Mouse (Mus musculus): ENCODE measurements around the gene Arhgap15. TPM values are rescaled to one million over a fixed set of nuclear protein-coding genes. Genes with fewer than 3 reads are reported as not detected.
A peak's percentile ranks its signal among the peaks of the same experiment; 100 is the strongest.

Arhgap15 gene
- polyA plus RNA-seq, 1 experiment from 2014 or later, result 0.20 TPM

DNA sequence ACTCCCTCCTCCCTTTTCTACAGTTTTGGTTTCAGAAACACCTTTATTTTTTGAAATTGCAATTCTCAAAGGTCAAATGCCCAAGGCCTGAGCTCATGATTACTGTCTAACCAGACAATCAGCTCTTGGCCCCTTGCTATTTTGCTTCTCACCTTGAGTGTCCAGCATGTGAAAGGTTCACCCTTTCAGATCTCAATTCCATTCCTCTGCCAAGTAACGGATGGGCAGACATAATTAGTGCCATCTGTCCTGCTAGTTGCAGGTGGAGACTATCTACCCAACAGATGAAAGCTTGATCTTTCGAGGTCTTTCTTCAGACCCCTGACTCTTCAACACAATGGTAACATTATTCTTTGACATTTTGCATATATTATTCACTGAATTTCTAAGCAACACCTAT is 509.3 kb downstream of the Arhgap15 start:
- Histone ChIP-seq H3K27ac (ENCODE audit: low read depth, low read length) (no peak overlapping the region), H3K36me3 (ENCODE audit: control insufficient read depth, insufficient read depth, low read length) (no peaks in the 10 kb centered on the region), H3K9ac (ENCODE audit: low read length) (no peak overlapping the region), H3K4me3 (ENCODE audit: low read depth, low read length) (no peak overlapping the region), H3K4me2 (ENCODE audit: low read depth, low read length, severe bottlenecking) (no peak overlapping the region), H3K4me1 (replicated peaks; ENCODE audit: control insufficient read depth, insufficient read depth, low read length) (no peaks in the 10 kb centered on the region), H3K9me3 (ENCODE audit: control insufficient read depth, low read length) (no peaks in the 10 kb centered on the region), H3K27me3 (ENCODE audit: control insufficient read depth, insufficient read depth, low read length) (no peaks in the 10 kb centered on the region)
- ATAC-seq (replicated peaks; ENCODE audit: low FRiP score) (no peak), DNase-seq (ENCODE audit: low spot score) (no peak)
- 71% methylated on average over 2 of the region's 2 CpGs for WGBS

GRCm38 (mm10) chr2:44271455-44272346 is 523.1 kb downstream of the Arhgap15 start:
- WGBS, result 42% methylated on average over 17 of the region's 17 CpGs
- Histone ChIP-seq H3K27ac (ENCODE audit: low read depth, low read length) (no peak overlapping the region), H3K9me3 (ENCODE audit: control insufficient read depth, low read length) (no peaks in the 10 kb centered on the region), H3K4me3 (ENCODE audit: low read depth, low read length) (no peak overlapping the region), H3K9ac (ENCODE audit: low read length) (0 out of 2 replicates have a peak overlapping the region, but pooled peaks have one; percentile 2), H3K4me2 (ENCODE audit: low read depth, low read length, severe bottlenecking) (no peak overlapping the region), H3K36me3 (ENCODE audit: control insufficient read depth, insufficient read depth, low read length) (no peaks in the 10 kb centered on the region), H3K4me1 (replicated peaks; ENCODE audit: control insufficient read depth, insufficient read depth, low read length) (0 out of 2 replicates have a peak, but pooled peaks cover 3% of the 10 kb centered on the region), H3K27me3 (ENCODE audit: control insufficient read depth, insufficient read depth, low read length) (no peaks in the 10 kb centered on the region)
- peak; percentile 71 for ATAC-seq (replicated peaks; ENCODE audit: low FRiP score)
- DNase-seq (ENCODE audit: low spot score), result no peak

GRCm38 (mm10) chr2:44272606-44273005 is 524.0 kb downstream of the Arhgap15 start:
- Histone ChIP-seq H3K27ac (ENCODE audit: low read depth, low read length) (no peak overlapping the region), H3K4me2 (ENCODE audit: low read depth, low read length, severe bottlenecking) (no peak overlapping the region), H3K4me3 (ENCODE audit: low read depth, low read length) (no peak overlapping the region), H3K4me1 (replicated peaks; ENCODE audit: control insufficient read depth, insufficient read depth, low read length) (0 out of 2 replicates have a peak, but pooled peaks cover 3% of the 10 kb centered on the region), H3K36me3 (ENCODE audit: control insufficient read depth, insufficient read depth, low read length) (no peaks in the 10 kb centered on the region), H3K27me3 (ENCODE audit: control insufficient read depth, insufficient read depth, low read length) (no peaks in the 10 kb centered on the region), H3K9ac (ENCODE audit: low read length) (no peak overlapping the region), H3K9me3 (ENCODE audit: control insufficient read depth, low read length) (no peaks in the 10 kb centered on the region)
- WGBS, result 47% methylated on average over 13 of the region's 13 CpGs
- ATAC-seq (replicated peaks; ENCODE audit: low FRiP score), result peak; percentile 60; the same call in 1 of the 2 replicates
- no peak for DNase-seq (ENCODE audit: low spot score)

DNA sequence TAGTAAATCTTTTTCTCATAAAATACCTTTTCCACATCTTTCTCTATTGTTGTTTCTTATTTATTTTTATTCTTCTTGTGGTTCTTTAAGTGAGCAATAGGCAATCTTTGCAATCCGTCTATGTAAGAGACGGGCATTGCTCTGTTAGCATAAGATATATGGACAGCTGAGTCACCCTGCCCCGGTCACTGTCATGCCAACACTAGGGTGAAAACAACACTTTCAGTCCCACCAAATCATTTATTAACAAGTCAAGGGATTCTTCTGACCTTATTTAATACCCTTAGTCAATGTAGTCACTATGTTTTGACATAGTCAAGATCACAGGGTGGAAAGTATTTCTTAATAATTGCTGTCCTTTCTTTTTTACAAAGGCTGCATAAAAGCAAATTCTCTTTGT is 525.8 kb downstream of the Arhgap15 start:
- no peaks in the 10 kb centered on the region for H3K27me3 ChIP-seq (ENCODE audit: control insufficient read depth, insufficient read depth, low read length)
- no peaks in the 10 kb centered on the region for H3K9me3 ChIP-seq (ENCODE audit: control insufficient read depth, low read length)
- no peak overlapping the region for H3K4me3 ChIP-seq (ENCODE audit: low read depth, low read length)
- no peak for ATAC-seq (replicated peaks; ENCODE audit: low FRiP score)
- WGBS, result 84% methylated on average over 3 of the region's 3 CpGs
- no peak overlapping the region for H3K4me2 ChIP-seq (ENCODE audit: low read depth, low read length, severe bottlenecking)
- no peak overlapping the region for H3K9ac ChIP-seq (ENCODE audit: low read length)
- no peaks in the 10 kb centered on the region for H3K36me3 ChIP-seq (ENCODE audit: control insufficient read depth, insufficient read depth, low read length)
- no peak for DNase-seq (ENCODE audit: low spot score)
- 0 out of 2 replicates have a peak, but pooled peaks cover 3% of the 10 kb centered on the region for H3K4me1 ChIP-seq (replicated peaks; ENCODE audit: control insufficient read depth, insufficient read depth, low read length)
- no peak overlapping the region for H3K27ac ChIP-seq (ENCODE audit: low read depth, low read length)

- Histone ChIP-seq H3K9me3 (ENCODE audit: control insufficient read depth, low read length) (no peaks in the 10 kb centered on the region), H3K4me2 (ENCODE audit: low read depth, low read length, severe bottlenecking) (no peak overlapping the region), H3K4me3 (ENCODE audit: low read depth, low read length) (no peak overlapping the region), H3K4me1 (replicated peaks; ENCODE audit: control insufficient read depth, insufficient read depth, low read length) (no peaks in the 10 kb centered on the region), H3K27me3 (ENCODE audit: control insufficient read depth, insufficient read depth, low read length) (no peaks in the 10 kb centered on the region), H3K27ac (ENCODE audit: low read depth, low read length) (no peak overlapping the region), H3K36me3 (ENCODE audit: control insufficient read depth, insufficient read depth, low read length) (no peaks in the 10 kb centered on the region), H3K9ac (ENCODE audit: low read length) (no peak overlapping the region)
- WGBS, result 91% methylated on average over 4 of the region's 4 CpGs
- DNase-seq (ENCODE audit: low spot score) (no peak), ATAC-seq (replicated peaks; ENCODE audit: low FRiP score) (no peak)
Measured at GRCm38 (mm10) chr2:44286181-44286719, 537.6 kb downstream of the Arhgap15 start.

- no peak for DNase-seq (ENCODE audit: low spot score)
- ATAC-seq (replicated peaks; ENCODE audit: low FRiP score), result no peak
- Histone ChIP-seq H3K9me3 (ENCODE audit: control insufficient read depth, low read length) (no peaks in the 10 kb centered on the region), H3K4me2 (ENCODE audit: low read depth, low read length, severe bottlenecking) (no peak overlapping the region), H3K4me1 (replicated peaks; ENCODE audit: control insufficient read depth, insufficient read depth, low read length) (no peaks in the 10 kb centered on the region), H3K36me3 (ENCODE audit: control insufficient read depth, insufficient read depth, low read length) (no peaks in the 10 kb centered on the region), H3K9ac (ENCODE audit: low read length) (no peak overlapping the region), H3K4me3 (ENCODE audit: low read depth, low read length) (no peak overlapping the region), H3K27me3 (ENCODE audit: control insufficient read depth, insufficient read depth, low read length) (no peaks in the 10 kb centered on the region), H3K27ac (ENCODE audit: low read depth, low read length) (no peak overlapping the region)
- 76% methylated on average over 3 of the region's 3 CpGs for WGBS
Measured at GRCm38 (mm10) chr2:44299156-44299555, 550.5 kb downstream of the Arhgap15 start.

- Histone ChIP-seq H3K9ac (ENCODE audit: low read length) (no peak overlapping the region), H3K27me3 (ENCODE audit: control insufficient read depth, insufficient read depth, low read length) (no peaks in the 10 kb centered on the region), H3K4me1 (replicated peaks; ENCODE audit: control insufficient read depth, insufficient read depth, low read length) (no peaks in the 10 kb centered on the region), H3K9me3 (ENCODE audit: control insufficient read depth, low read length) (no peaks in the 10 kb centered on the region), H3K4me2 (ENCODE audit: low read depth, low read length, severe bottlenecking) (no peak overlapping the region), H3K4me3 (ENCODE audit: low read depth, low read length) (no peak overlapping the region), H3K36me3 (ENCODE audit: control insufficient read depth, insufficient read depth, low read length) (no peaks in the 10 kb centered on the region), H3K27ac (ENCODE audit: low read depth, low read length) (no peak overlapping the region)
- ATAC-seq (replicated peaks; ENCODE audit: low FRiP score) (no peak), DNase-seq (ENCODE audit: low spot score) (no peak)
- 39% methylated on average over 5 of the region's 5 CpGs for WGBS
Measured at GRCm38 (mm10) chr2:44299909-44300308, 551.3 kb downstream of the Arhgap15 start.

GRCm38 (mm10) chr2:44300466-44300865 is 551.8 kb downstream of the Arhgap15 start:
- H3K36me3 ChIP-seq (ENCODE audit: control insufficient read depth, insufficient read depth, low read length), result no peaks in the 10 kb centered on the region
- H3K9ac ChIP-seq (ENCODE audit: low read length), result no peak overlapping the region
- no peaks in the 10 kb centered on the region for H3K27me3 ChIP-seq (ENCODE audit: control insufficient read depth, insufficient read depth, low read length)
- DNase-seq (ENCODE audit: low spot score) (no peak), ATAC-seq (replicated peaks; ENCODE audit: low FRiP score) (0 out of 2 replicates have a peak, but pooled peaks have one; percentile 33)
- no peaks in the 10 kb centered on the region; the same call in 1 of the 2 replicates for H3K4me1 ChIP-seq (replicated peaks; ENCODE audit: control insufficient read depth, insufficient read depth, low read length)
- 87% methylated on average over 6 of the region's 6 CpGs for WGBS
- no peak overlapping the region for H3K4me3 ChIP-seq (ENCODE audit: low read depth, low read length)
- no peak overlapping the region for H3K4me2 ChIP-seq (ENCODE audit: low read depth, low read length, severe bottlenecking)
- no peak overlapping the region for H3K27ac ChIP-seq (ENCODE audit: low read depth, low read length)
- H3K9me3 ChIP-seq (ENCODE audit: control insufficient read depth, low read length), result no peaks in the 10 kb centered on the region

Measured in forebrain, embryonic 11.5 days (tissue).